Mouse (Mus musculus): Measurements from ENCODE around the gene Tigd3. TPM values are rescaled to one million over a fixed set of nuclear protein-coding genes. Genes with fewer than 3 reads are reported as not detected.

The Tigd3 gene
- total and polyA plus RNA-seq, 2 experiments from 2014 or later: 0.85 to 3.3 TPM

GRCm38 (mm10) chr19:5843781-5844691, 49.9 kb downstream of the Tigd3 start:
- ATAC-seq (ENCODE audit: insufficient read depth, low read depth): no peak

GRCm38 (mm10) chr19:5842785-5843730, 50.9 kb downstream of the Tigd3 start:
- no peak for ATAC-seq (ENCODE audit: insufficient read depth, low read depth)
- Histone ChIP-seq H3K9me3 (replicated peaks; ENCODE audit: control insufficient read depth, low read length) (no peaks in the 10 kb centered on the region), H3K4me2 (ENCODE audit: low read depth, low read length) (peak overlapping the region; percentile 60), H3K4me3 (ENCODE audit: low read depth, low read length) (peak overlapping the region; percentile 47), H3K36me3 (replicated peaks; ENCODE audit: control insufficient read depth, insufficient read depth, low read length) (no peaks in the 10 kb centered on the region), H3K4me1 (ENCODE audit: control insufficient read depth, insufficient read depth) (peaks cover 73% of the 10 kb centered on the region), H3K9ac (replicated peaks; ENCODE audit: low read depth, low read length) (peak overlapping the region; percentile 59), H3K27me3 (ENCODE audit: control insufficient read depth, insufficient read depth, low read length) (no peaks in the 10 kb centered on the region), H3K27ac (ENCODE audit: low read depth) (peak overlapping the region; percentile 99)
- WGBS: 72% methylated on average over 9 of the region's 9 CpGs
- DNase-seq (ENCODE audit: low spot score): peak; percentile 34
- TF ChIP-seq CTCF (IDR thresholded peaks at IDR 0.05; ENCODE audit: low read depth) (no peak), EP300 (IDR thresholded peaks at IDR 0.05; ENCODE audit: low read depth) (no peak)

More at GRCm38 (mm10) chr19:5843781-5844691, 49.9 kb downstream of the Tigd3 start:
- peak overlapping the region; percentile 59 for H3K9ac ChIP-seq (replicated peaks; ENCODE audit: low read depth, low read length)
- no peaks in the 10 kb centered on the region for H3K36me3 ChIP-seq (replicated peaks; ENCODE audit: control insufficient read depth, insufficient read depth, low read length)
- peak; percentile 39 for DNase-seq (ENCODE audit: low spot score)
- TF ChIP-seq CTCF (IDR thresholded peaks at IDR 0.05; ENCODE audit: low read depth) (no peak), EP300 (IDR thresholded peaks at IDR 0.05; ENCODE audit: low read depth) (no peak)
- H3K4me1 ChIP-seq (ENCODE audit: control insufficient read depth, insufficient read depth): peaks cover 74% of the 10 kb centered on the region
- peak overlapping the region; percentile 99 for H3K27ac ChIP-seq (ENCODE audit: low read depth)
- H3K4me2 ChIP-seq (ENCODE audit: low read depth, low read length): peak overlapping the region; percentile 60
- H3K4me3 ChIP-seq (ENCODE audit: low read depth, low read length): peak overlapping the region; percentile 47
- 63% methylated on average over 30 of the region's 30 CpGs for WGBS
- H3K9me3 ChIP-seq (replicated peaks; ENCODE audit: control insufficient read depth, low read length): no peaks in the 10 kb centered on the region
- no peaks in the 10 kb centered on the region for H3K27me3 ChIP-seq (ENCODE audit: control insufficient read depth, insufficient read depth, low read length)

GRCm38 (mm10) chr19:5841999-5842784, 51.8 kb downstream of the Tigd3 start:
- Histone ChIP-seq H3K4me1 (ENCODE audit: control insufficient read depth, insufficient read depth) (peaks cover 73% of the 10 kb centered on the region), H3K4me3 (ENCODE audit: low read depth, low read length) (peak overlapping the region; percentile 47), H3K27me3 (ENCODE audit: control insufficient read depth, insufficient read depth, low read length) (no peaks in the 10 kb centered on the region), H3K4me2 (ENCODE audit: low read depth, low read length) (peak overlapping the region; percentile 60), H3K27ac (ENCODE audit: low read depth) (peak overlapping the region; percentile 99), H3K9ac (replicated peaks; ENCODE audit: low read depth, low read length) (peak overlapping the region; percentile 59), H3K36me3 (replicated peaks; ENCODE audit: control insufficient read depth, insufficient read depth, low read length) (no peaks in the 10 kb centered on the region), H3K9me3 (replicated peaks; ENCODE audit: control insufficient read depth, low read length) (no peaks in the 10 kb centered on the region)
- 70% methylated on average over 5 of the region's 5 CpGs for WGBS
- ATAC-seq (ENCODE audit: insufficient read depth, low read depth) (no peak), DNase-seq (ENCODE audit: low spot score) (peak; percentile 15)
- TF ChIP-seq CTCF (IDR thresholded peaks at IDR 0.05; ENCODE audit: low read depth) (no peak), EP300 (IDR thresholded peaks at IDR 0.05; ENCODE audit: low read depth) (no peak)

GRCm38 (mm10) chr19:5841389-5841946, 52.5 kb downstream of the Tigd3 start:
- peak; percentile 46 for DNase-seq (ENCODE audit: low spot score)
- WGBS: 54% methylated on average over 4 of the region's 4 CpGs
- peak overlapping the region; percentile 99 for H3K27ac ChIP-seq (ENCODE audit: low read depth)
- H3K36me3 ChIP-seq (replicated peaks; ENCODE audit: control insufficient read depth, insufficient read depth, low read length): no peaks in the 10 kb centered on the region
- peak overlapping the region; percentile 47 for H3K4me3 ChIP-seq (ENCODE audit: low read depth, low read length)
- TF ChIP-seq EP300 (IDR thresholded peaks at IDR 0.05; ENCODE audit: low read depth) (peak; percentile 20; the same call in 1 of the 2 replicates), CTCF (IDR thresholded peaks at IDR 0.05; ENCODE audit: low read depth) (no peak)
- peak overlapping the region; percentile 59 for H3K9ac ChIP-seq (replicated peaks; ENCODE audit: low read depth, low read length)
- no peaks in the 10 kb centered on the region for H3K27me3 ChIP-seq (ENCODE audit: control insufficient read depth, insufficient read depth, low read length)
- peaks cover 76% of the 10 kb centered on the region for H3K4me1 ChIP-seq (ENCODE audit: control insufficient read depth, insufficient read depth)
- no peaks in the 10 kb centered on the region for H3K9me3 ChIP-seq (replicated peaks; ENCODE audit: control insufficient read depth, low read length)
- ATAC-seq (ENCODE audit: insufficient read depth, low read depth): no peak
- H3K4me2 ChIP-seq (ENCODE audit: low read depth, low read length): peak overlapping the region; percentile 60

Other genes starting within 250 kb of the Tigd3 start
Only the 30 nearest of the 31 such genes appear.
- gene Sipa1, start 230.4 kb downstream of the Tigd3 start, total RNA-seq (2014; rRNA removed; ENCODE audit: low replicate concordance): 33.2 and 37.8 TPM in 2 replicates
- gene Sipa1, start 230.4 kb downstream of the Tigd3 start, polyA plus RNA-seq (2015; fragmentation: Nextera tagmentation; extraction: Ambion mirVana): 12.3 and 14.0 TPM in 2 replicates
- 43.5 and 51.5 TPM in 2 replicates for gene Map3k11, start 205.4 kb downstream of the Tigd3 start, total RNA-seq (2014; rRNA removed; ENCODE audit: low replicate concordance)
- gene Map3k11, start 205.4 kb downstream of the Tigd3 start, polyA plus RNA-seq (2015; fragmentation: Nextera tagmentation; extraction: Ambion mirVana): 16.3 and 17.0 TPM in 2 replicates
- 27.0 and 35.9 TPM in 2 replicates for gene Pcnx3, start 205.2 kb downstream of the Tigd3 start, total RNA-seq (2014; rRNA removed; ENCODE audit: low replicate concordance)
- gene Pcnx3, start 205.2 kb downstream of the Tigd3 start, polyA plus RNA-seq (2015; fragmentation: Nextera tagmentation; extraction: Ambion mirVana): 6.1 and 6.7 TPM in 2 replicates
- gene Kcnk7, start 189.8 kb downstream of the Tigd3 start, total RNA-seq (2014; rRNA removed; ENCODE audit: low replicate concordance): not detected in 2 replicates
- gene Kcnk7, start 189.8 kb downstream of the Tigd3 start, polyA plus RNA-seq (2015; fragmentation: Nextera tagmentation; extraction: Ambion mirVana): 0.30 and 0.34 TPM in 2 replicates
- 113 and 118 TPM in 2 replicates for gene Ehbp1l1, start 167.8 kb downstream of the Tigd3 start, total RNA-seq (2014; rRNA removed; ENCODE audit: low replicate concordance)
- gene Ehbp1l1, start 167.8 kb downstream of the Tigd3 start, polyA plus RNA-seq (2015; fragmentation: Nextera tagmentation; extraction: Ambion mirVana): 86.5 and 111 TPM in 2 replicates
- 118 and 140 TPM in 2 replicates for gene Fam89b, start 164.5 kb downstream of the Tigd3 start, total RNA-seq (2014; rRNA removed; ENCODE audit: low replicate concordance)
- 74.8 and 76.6 TPM in 2 replicates for gene Fam89b, start 164.5 kb downstream of the Tigd3 start, polyA plus RNA-seq (2015; fragmentation: Nextera tagmentation; extraction: Ambion mirVana)
- 60.0 and 73.4 TPM in 2 replicates for gene Ltbp3, start 153.2 kb downstream of the Tigd3 start, total RNA-seq (2014; rRNA removed; ENCODE audit: low replicate concordance)
- gene Ltbp3, start 153.2 kb downstream of the Tigd3 start, polyA plus RNA-seq (2015; fragmentation: Nextera tagmentation; extraction: Ambion mirVana): 15.4 and 16.3 TPM in 2 replicates
- 78.0 and 82.4 TPM in 2 replicates for gene Scyl1, start 122.7 kb downstream of the Tigd3 start, total RNA-seq (2014; rRNA removed; ENCODE audit: low replicate concordance)
- 46.1 and 47.1 TPM in 2 replicates for gene Scyl1, start 122.7 kb downstream of the Tigd3 start, polyA plus RNA-seq (2015; fragmentation: Nextera tagmentation; extraction: Ambion mirVana)
- 29.1 and 53.8 TPM in 2 replicates for gene Frmd8, start 18.9 kb downstream of the Tigd3 start, total RNA-seq (2014; rRNA removed; ENCODE audit: low replicate concordance)
- 12.8 and 14.9 TPM in 2 replicates for gene Frmd8, start 18.9 kb downstream of the Tigd3 start, polyA plus RNA-seq (2015; fragmentation: Nextera tagmentation; extraction: Ambion mirVana)
- gene Slc25a45, start 16.3 kb downstream of the Tigd3 start, total RNA-seq (2014; rRNA removed; ENCODE audit: low replicate concordance): 3.1 and 4.8 TPM in 2 replicates
- 2.8 and 2.9 TPM in 2 replicates for gene Slc25a45, start 16.3 kb downstream of the Tigd3 start, polyA plus RNA-seq (2015; fragmentation: Nextera tagmentation; extraction: Ambion mirVana)
- gene Dpf2, start 18.9 kb upstream of the Tigd3 start, total RNA-seq (2014; rRNA removed; ENCODE audit: low replicate concordance): 57.8 and 91.8 TPM in 2 replicates
- gene Dpf2, start 18.9 kb upstream of the Tigd3 start, polyA plus RNA-seq (2015; fragmentation: Nextera tagmentation; extraction: Ambion mirVana): 60.5 and 61.4 TPM in 2 replicates
- gene Cdc42ep2, start 30.7 kb upstream of the Tigd3 start, total RNA-seq (2014; rRNA removed; ENCODE audit: low replicate concordance): 15.7 and 17.4 TPM in 2 replicates
- gene Cdc42ep2, start 30.7 kb upstream of the Tigd3 start, polyA plus RNA-seq (2015; fragmentation: Nextera tagmentation; extraction: Ambion mirVana): 8.8 and 9.5 TPM in 2 replicates
- 44.7 and 64.3 TPM in 2 replicates for gene Pola2, start 70.1 kb upstream of the Tigd3 start, total RNA-seq (2014; rRNA removed; ENCODE audit: low replicate concordance)
- gene Pola2, start 70.1 kb upstream of the Tigd3 start, polyA plus RNA-seq (2015; fragmentation: Nextera tagmentation; extraction: Ambion mirVana): 32.7 and 34.1 TPM in 2 replicates
- gene Slc22a20, start 92.0 kb upstream of the Tigd3 start, total RNA-seq (2014; rRNA removed; ENCODE audit: low replicate concordance): not detected in 2 replicates
- not detected in 2 replicates for gene Slc22a20, start 92.0 kb upstream of the Tigd3 start, polyA plus RNA-seq (2015; fragmentation: Nextera tagmentation; extraction: Ambion mirVana)
- 18.9 and 19.3 TPM in 2 replicates for gene Capn1, start 121.7 kb upstream of the Tigd3 start, total RNA-seq (2014; rRNA removed; ENCODE audit: low replicate concordance)
- 4.9 and 5.3 TPM in 2 replicates for gene Capn1, start 121.7 kb upstream of the Tigd3 start, polyA plus RNA-seq (2015; fragmentation: Nextera tagmentation; extraction: Ambion mirVana)
- gene Syvn1, start 152.4 kb upstream of the Tigd3 start, total RNA-seq (2014; rRNA removed; ENCODE audit: low replicate concordance): 12.0 and 16.0 TPM in 2 replicates
- gene Syvn1, start 152.4 kb upstream of the Tigd3 start, polyA plus RNA-seq (2015; fragmentation: Nextera tagmentation; extraction: Ambion mirVana): 9.2 and 10.2 TPM in 2 replicates
- 18.7 and 37.1 TPM in 2 replicates for gene Mrpl49, start 163.6 kb upstream of the Tigd3 start, total RNA-seq (2014; rRNA removed; ENCODE audit: low replicate concordance)
- gene Mrpl49, start 163.6 kb upstream of the Tigd3 start, polyA plus RNA-seq (2015; fragmentation: Nextera tagmentation; extraction: Ambion mirVana): 49.7 and 53.5 TPM in 2 replicates
- 562 and 833 TPM in 2 replicates for gene Fau, start 163.7 kb upstream of the Tigd3 start, total RNA-seq (2014; rRNA removed; ENCODE audit: low replicate concordance)
- 484 and 508 TPM in 2 replicates for gene Fau, start 163.7 kb upstream of the Tigd3 start, polyA plus RNA-seq (2015; fragmentation: Nextera tagmentation; extraction: Ambion mirVana)
- gene Znhit2, start 167.0 kb upstream of the Tigd3 start, total RNA-seq (2014; rRNA removed; ENCODE audit: low replicate concordance): 46.7 and 58.4 TPM in 2 replicates
- 21.4 and 22.7 TPM in 2 replicates for gene Znhit2, start 167.0 kb upstream of the Tigd3 start, polyA plus RNA-seq (2015; fragmentation: Nextera tagmentation; extraction: Ambion mirVana)
- 13.1 and 14.4 TPM in 2 replicates for gene Tm7sf2, start 174.2 kb upstream of the Tigd3 start, total RNA-seq (2014; rRNA removed; ENCODE audit: low replicate concordance)
- 3.2 and 3.3 TPM in 2 replicates for gene Tm7sf2, start 174.2 kb upstream of the Tigd3 start, polyA plus RNA-seq (2015; fragmentation: Nextera tagmentation; extraction: Ambion mirVana)
- gene Vps51, start 183.1 kb upstream of the Tigd3 start, total RNA-seq (2014; rRNA removed; ENCODE audit: low replicate concordance): 55.2 and 59.7 TPM in 2 replicates
- 32.5 and 35.8 TPM in 2 replicates for gene Vps51, start 183.1 kb upstream of the Tigd3 start, polyA plus RNA-seq (2015; fragmentation: Nextera tagmentation; extraction: Ambion mirVana)
- not detected in 2 replicates for gene Tmem262, start 185.9 kb upstream of the Tigd3 start, total RNA-seq (2014; rRNA removed; ENCODE audit: low replicate concordance)
- gene Tmem262, start 185.9 kb upstream of the Tigd3 start, polyA plus RNA-seq (2015; fragmentation: Nextera tagmentation; extraction: Ambion mirVana): not detected in 2 replicates
- not detected in 2 replicates for gene Gm28374, start 188.1 kb upstream of the Tigd3 start, total RNA-seq (2014; rRNA removed; ENCODE audit: low replicate concordance)
- gene Gm28374, start 188.1 kb upstream of the Tigd3 start, polyA plus RNA-seq (2015; fragmentation: Nextera tagmentation; extraction: Ambion mirVana): 0.72 and 0.99 TPM in 2 replicates
- 50.8 and 55.5 TPM in 2 replicates for gene Zfpl1, start 190.8 kb upstream of the Tigd3 start, total RNA-seq (2014; rRNA removed; ENCODE audit: low replicate concordance)
- gene Zfpl1, start 190.8 kb upstream of the Tigd3 start, polyA plus RNA-seq (2015; fragmentation: Nextera tagmentation; extraction: Ambion mirVana): 36.1 and 37.5 TPM in 2 replicates
- 2.2 and 6.8 TPM in 2 replicates for gene Cdca5, start 190.8 kb upstream of the Tigd3 start, total RNA-seq (2014; rRNA removed; ENCODE audit: low replicate concordance)
- 5.7 and 6.4 TPM in 2 replicates for gene Cdca5, start 190.8 kb upstream of the Tigd3 start, polyA plus RNA-seq (2015; fragmentation: Nextera tagmentation; extraction: Ambion mirVana)
- not detected in 2 replicates for gene AC131692.1, start 200.3 kb upstream of the Tigd3 start, total RNA-seq (2014; rRNA removed; ENCODE audit: low replicate concordance)
- gene AC131692.1, start 200.3 kb upstream of the Tigd3 start, polyA plus RNA-seq (2015; fragmentation: Nextera tagmentation; extraction: Ambion mirVana): not detected in 2 replicates
- not detected in 2 replicates for gene Naaladl1, start 211.6 kb upstream of the Tigd3 start, total RNA-seq (2014; rRNA removed; ENCODE audit: low replicate concordance)
- 0.07 TPM in 1 of 2 replicates, not detected in the other for gene Naaladl1, start 211.6 kb upstream of the Tigd3 start, polyA plus RNA-seq (2015; fragmentation: Nextera tagmentation; extraction: Ambion mirVana)
- gene Sac3d1, start 224.5 kb upstream of the Tigd3 start, total RNA-seq (2014; rRNA removed; ENCODE audit: low replicate concordance): 46.5 and 48.8 TPM in 2 replicates
- 25.1 and 25.8 TPM in 2 replicates for gene Sac3d1, start 224.5 kb upstream of the Tigd3 start, polyA plus RNA-seq (2015; fragmentation: Nextera tagmentation; extraction: Ambion mirVana)
- 30.5 and 55.7 TPM in 2 replicates for gene Snx15, start 234.2 kb upstream of the Tigd3 start, total RNA-seq (2014; rRNA removed; ENCODE audit: low replicate concordance)
- gene Snx15, start 234.2 kb upstream of the Tigd3 start, polyA plus RNA-seq (2015; fragmentation: Nextera tagmentation; extraction: Ambion mirVana): 17.5 and 18.5 TPM in 2 replicates
- gene Batf2, start 246.8 kb upstream of the Tigd3 start, total RNA-seq (2014; rRNA removed; ENCODE audit: low replicate concordance): 0.46 TPM in 1 of 2 replicates, not detected in the other
- gene Batf2, start 246.8 kb upstream of the Tigd3 start, polyA plus RNA-seq (2015; fragmentation: Nextera tagmentation; extraction: Ambion mirVana): 0.16 and 0.18 TPM in 2 replicates